ENCODE assay signal across 18 mouse cellular contexts in genomic region chr10:94705643-94706258, GRCm38 (mm10). TPM values are rescaled to one million over a fixed set of nuclear protein-coding genes. Genes with fewer than 3 reads are reported as not detected.
A peak's percentile ranks its signal among the peaks of the same experiment; 100 is the strongest.
DNase-seq lines count a peak whose midpoint lies in the region; ATAC-seq and TF ChIP-seq lines count a peak whose summit lies in the region.
"Had no signal": no experiment of that assay in that cellular context is flagged by ENCODE, and none has a peak within 500 bp of the region (broad histone marks: within the 10 kb centered on the region; RNA-seq: fewer than 3 reads in every experiment).

No protein-coding gene starts in this region.

- no peak for TF ChIP-seq EP300 in heart, adult 2 months (IDR thresholded peaks at IDR 0.05; ENCODE audit: insufficient read depth, low read depth, low read length)

- intact Hi-C loops in heart, adult 2 months (cut with DNase I), result loop anchor here (5.0 kb wide), 1 partner anchor 252 kb away; no protein-coding TSS in a partner anchor

- WGBS in heart, adult 2 months, result 70% methylated on average over 4 of the region's 4 CpGs
- WGBS in midbrain, postnatal 0 days, result 73% methylated on average over 4 of the region's 4 CpGs
- 90% methylated on average over 4 of the region's 4 CpGs for WGBS in midbrain, embryonic 11.5 days

- H3K36me3 ChIP-seq in heart, adult 2 months (ENCODE audit: control insufficient read depth, insufficient read depth, low read length), result no peaks in the 10 kb centered on the region
- no peaks in the 10 kb centered on the region for H3K36me3 ChIP-seq in midbrain, postnatal 0 days (ENCODE audit: insufficient read depth, low read length)
- no peaks in the 10 kb centered on the region for H3K36me3 ChIP-seq in midbrain, embryonic 11.5 days (ENCODE audit: control insufficient read depth, insufficient read depth, low read length)
- H3K36me3 ChIP-seq: forebrain, embryonic 12.5 days; limb, embryonic 15.5 days; neural tube, embryonic 13.5 days; stomach, embryonic 15.5 days had no signal

- no peak overlapping the region for H3K27ac ChIP-seq in heart, adult 2 months
- H3K27ac ChIP-seq in midbrain, postnatal 0 days (ENCODE audit: low read depth, low read length), result no peak overlapping the region
- no peak overlapping the region for H3K27ac ChIP-seq in midbrain, embryonic 11.5 days (ENCODE audit: low read depth, low read length)
- H3K27ac ChIP-seq: embryonic facial prominence, embryonic 10.5 days; forebrain, embryonic 12.5 days; limb, embryonic 15.5 days; neural tube, embryonic 13.5 days; stomach, embryonic 15.5 days had no signal

- peak; percentile 30 for TF ChIP-seq CTCF in heart, adult 2 months (IDR thresholded peaks at IDR 0.05)
- peak; percentile 42 for TF ChIP-seq CTCF in midbrain, postnatal 0 days (IDR thresholded peaks at IDR 0.05)

- H3K4me2 ChIP-seq in midbrain, postnatal 0 days (ENCODE audit: low read depth, low read length, poor library complexity, severe bottlenecking), result no peak overlapping the region
- H3K4me2 ChIP-seq in midbrain, embryonic 11.5 days, result no peak overlapping the region
- H3K4me2 ChIP-seq: forebrain, embryonic 12.5 days; limb, embryonic 15.5 days; neural tube, embryonic 13.5 days; stomach, embryonic 15.5 days had no signal

- H3K4me1 ChIP-seq in heart, adult 2 months (ENCODE audit: control insufficient read depth, insufficient read depth, low read length), result peaks cover 2% of the 10 kb centered on the region
- H3K4me1 ChIP-seq in midbrain, postnatal 0 days (ENCODE audit: insufficient read depth, low read length), result no peaks in the 10 kb centered on the region
- no peaks in the 10 kb centered on the region for H3K4me1 ChIP-seq in midbrain, embryonic 11.5 days (ENCODE audit: control insufficient read depth, insufficient read depth, low read length)
- H3K4me1 ChIP-seq: embryonic facial prominence, embryonic 10.5 days; forebrain, embryonic 12.5 days had no signal

- peaks cover 1% of the 10 kb centered on the region; the same call in 1 of the 2 replicates for H3K79me2 ChIP-seq in heart, adult 2 months (replicated peaks; ENCODE audit: control insufficient read depth, insufficient read depth, low read length)

- no peak overlapping the region for H3K9ac ChIP-seq in heart, adult 2 months (ENCODE audit: low read depth, low read length)
- no peak overlapping the region for H3K9ac ChIP-seq in midbrain, postnatal 0 days (replicated peaks; ENCODE audit: low read length, poor library complexity, severe bottlenecking)
- H3K9ac ChIP-seq in midbrain, embryonic 11.5 days (ENCODE audit: low read length), result no peak overlapping the region
- H3K9ac ChIP-seq: forebrain, embryonic 12.5 days; limb, embryonic 15.5 days; neural tube, embryonic 13.5 days; stomach, embryonic 15.5 days had no signal

- H3K4me3 ChIP-seq in heart, adult 2 months, result no peak overlapping the region
- no peak overlapping the region for H3K4me3 ChIP-seq in midbrain, postnatal 0 days (ENCODE audit: low read depth, low read length)
- H3K4me3 ChIP-seq in midbrain, embryonic 11.5 days (ENCODE audit: low read depth, low read length), result no peak overlapping the region
- H3K4me3 ChIP-seq: embryonic facial prominence, embryonic 10.5 days; forebrain, embryonic 12.5 days; limb, embryonic 15.5 days; neural tube, embryonic 13.5 days; stomach, embryonic 15.5 days had no signal

- H3K9me3 ChIP-seq in midbrain, postnatal 0 days (ENCODE audit: low read length), result no peaks in the 10 kb centered on the region
- H3K9me3 ChIP-seq in midbrain, embryonic 11.5 days (ENCODE audit: control insufficient read depth, low read length), result no peaks in the 10 kb centered on the region
- H3K9me3 ChIP-seq: forebrain, embryonic 12.5 days; limb, embryonic 15.5 days; stomach, embryonic 15.5 days had no signal

- no peak for ATAC-seq in midbrain, postnatal 0 days (ENCODE audit: low FRiP score)
- no peak for ATAC-seq in midbrain, embryonic 11.5 days (ENCODE audit: low FRiP score)
- ATAC-seq: hindbrain, embryonic 16.5 days had no signal

- TF ChIP-seq POLR2A in heart, adult 2 months (IDR thresholded peaks at IDR 0.05; ENCODE audit: insufficient read depth, low read depth, low read length), result no peak

- no peak for DNase-seq in heart, adult 2 months
- no peak for DNase-seq in heart, adult 8-10 months (ENCODE audit: low spot score)
- DNase-seq in midbrain, postnatal 0 days (ENCODE audit: low spot score), result no peak
- no peak for DNase-seq in midbrain, embryonic 11.5 days (ENCODE audit: low spot score, missing footprints)
- peak; percentile 63 for DNase-seq in brain, adult 2 months (ENCODE audit: low read depth, low spot score)
- DNase-seq in telencephalon, adult 2 months (ENCODE audit: low read depth, low spot score), result peak; percentile 58
- no peak for DNase-seq in left cerebral cortex, adult 9 months (ENCODE audit: low spot score in 2 of 2)
- no peak for DNase-seq in spleen, postnatal 14 days (ENCODE audit: low spot score in 2 of 2)
- DNase-seq: adrenal gland, postnatal 14 days; cerebellum, adult 2 months; gastrocnemius, postnatal 25 days; kidney, adult 18-20 months had no signal

- H3K27me3 ChIP-seq in heart, adult 2 months (ENCODE audit: control insufficient read depth, insufficient read depth, low read length), result no peaks in the 10 kb centered on the region
- H3K27me3 ChIP-seq in midbrain, postnatal 0 days (ENCODE audit: insufficient read depth, low read length), result no peaks in the 10 kb centered on the region
- H3K27me3 ChIP-seq in midbrain, embryonic 11.5 days (ENCODE audit: control insufficient read depth, insufficient read depth, low read length), result no peaks in the 10 kb centered on the region
- H3K27me3 ChIP-seq: forebrain, embryonic 12.5 days; limb, embryonic 15.5 days; neural tube, embryonic 13.5 days; stomach, embryonic 15.5 days had no signal

RNA-seq across cellular contexts. Expression of gene Cep83, which starts 17.3 kb away (rescaled TPM):
- 10 to 100 TPM; 18.8 to 21.2 TPM for total RNA-seq in heart, adult 2 months (2021)
- 5.3 and 10.7 TPM in 2 replicates for polyA plus RNA-seq in heart, adult 2 months (2012; rRNA removed)
- total RNA-seq in heart, adult 8-10 months (2022), result 10 to 100 TPM; 18.3 to 21.4 (median 20.2) TPM
- 19.2 and 20.0 TPM in 2 replicates for total RNA-seq in midbrain, postnatal 0 days (2014; rRNA removed)
- polyA plus RNA-seq in midbrain, postnatal 0 days (2015; fragmentation: Nextera tagmentation; extraction: Ambion mirVana), result 13.4 and 16.1 TPM in 2 replicates
- 23.0 and 23.2 TPM in 2 replicates for polyA plus RNA-seq in midbrain, embryonic 11.5 days (2014; fragmentation: Nextera tagmentation; extraction: Ambion mirVana)

Comparison
In these comparisons a context has a peak if more than half of its experiments do, and no peak if none do; other contexts are left out.
1. DNase-seq: peak in brain, adult 2 months (single experiment) and telencephalon, adult 2 months (single experiment); none in heart, adult 2 months (0 of 2), heart, adult 8-10 months (single experiment), midbrain, postnatal 0 days (single experiment), midbrain, embryonic 11.5 days (single experiment), left cerebral cortex, adult 9 months (0 of 2) and spleen, postnatal 14 days (0 of 2).